Mouse (Mus musculus) midbrain, embryonic 13.5 days (tissue): Measurements from ENCODE around the gene Tmem63b. TPM values are rescaled to one million over a fixed set of nuclear protein-coding genes. Genes with fewer than 3 reads are reported as not detected.

Experiments used
- ATAC-seq: fragments of 200-750 bp; cut with Nextera tagmentation; 2 replicates; pipeline ENCODE4 v1.8.0; 2017; ENCODE audit warnings: mild to moderate bottlenecking, moderate TSS enrichment, moderate library complexity
- H3K27ac ChIP-seq: fragments of 300-500 bp; sonication (generic); 2 replicates; pipeline ENCODE4 v1.5.1; 2015; ENCODE audit warnings: inconsistent platforms, mild to moderate bottlenecking, moderate library complexity
- H3K27me3 ChIP-seq: fragments of 300-500 bp; sonication (generic); 2 replicates; pipeline ENCODE4 v1.6.1; 2015; ENCODE audit warnings: mild to moderate bottlenecking, inconsistent platforms
- H3K36me3 ChIP-seq: fragments of 300-500 bp; sonication (generic); 2 replicates; pipeline ENCODE4 v1.6.1; 2015; ENCODE audit warnings: mild to moderate bottlenecking, inconsistent platforms
- H3K4me1 ChIP-seq: fragments of 300-500 bp; sonication (generic); replicated peaks from 2 replicates; pipeline ENCODE4 v1.6.1; 2015; ENCODE audit warnings: inconsistent platforms
- H3K4me2 ChIP-seq: fragments of 300-500 bp; sonication (generic); replicated peaks from 2 replicates; pipeline ENCODE4 v1.6.1; 2015; ENCODE audit warnings: moderate library complexity, mild to moderate bottlenecking, inconsistent platforms
- H3K4me3 ChIP-seq: fragments of 300-500 bp; sonication (generic); replicated peaks from 2 replicates; pipeline ENCODE4 v1.5.1; 2015; ENCODE audit warnings: mild to moderate bottlenecking, inconsistent platforms
- H3K9ac ChIP-seq: fragments of 300-500 bp; sonication (generic); replicated peaks from 2 replicates; pipeline ENCODE4 v1.6.1; 2015; ENCODE audit warnings: mild to moderate bottlenecking, inconsistent platforms
- H3K9me3 ChIP-seq: fragments of 300-500 bp; sonication (generic); 2 replicates; pipeline ENCODE4 v1.6.1; 2016; ENCODE audit warnings: mild to moderate bottlenecking, inconsistent platforms
- WGBS: fragments of 180-500 bp; shearing (Covaris S2); methylation state at CpG from one replicate; pipeline ENCODE4 v1.1.7; 2015; 5-methylcytosine and 5-hydroxymethylcytosine counted together
- polyA plus RNA-seq: library from polyadenylated mRNA; unstranded; fragments of >200 nt; fragmentation: Nextera tagmentation; extraction: Ambion mirVana; gene quantifications from 2 replicates; pipeline ENCODE4 v1.2.1, GENCODE M21; 2015

Tmem63b gene
- polyA plus RNA-seq, 1 experiment from 2014 or later, result 133 TPM

DNA sequence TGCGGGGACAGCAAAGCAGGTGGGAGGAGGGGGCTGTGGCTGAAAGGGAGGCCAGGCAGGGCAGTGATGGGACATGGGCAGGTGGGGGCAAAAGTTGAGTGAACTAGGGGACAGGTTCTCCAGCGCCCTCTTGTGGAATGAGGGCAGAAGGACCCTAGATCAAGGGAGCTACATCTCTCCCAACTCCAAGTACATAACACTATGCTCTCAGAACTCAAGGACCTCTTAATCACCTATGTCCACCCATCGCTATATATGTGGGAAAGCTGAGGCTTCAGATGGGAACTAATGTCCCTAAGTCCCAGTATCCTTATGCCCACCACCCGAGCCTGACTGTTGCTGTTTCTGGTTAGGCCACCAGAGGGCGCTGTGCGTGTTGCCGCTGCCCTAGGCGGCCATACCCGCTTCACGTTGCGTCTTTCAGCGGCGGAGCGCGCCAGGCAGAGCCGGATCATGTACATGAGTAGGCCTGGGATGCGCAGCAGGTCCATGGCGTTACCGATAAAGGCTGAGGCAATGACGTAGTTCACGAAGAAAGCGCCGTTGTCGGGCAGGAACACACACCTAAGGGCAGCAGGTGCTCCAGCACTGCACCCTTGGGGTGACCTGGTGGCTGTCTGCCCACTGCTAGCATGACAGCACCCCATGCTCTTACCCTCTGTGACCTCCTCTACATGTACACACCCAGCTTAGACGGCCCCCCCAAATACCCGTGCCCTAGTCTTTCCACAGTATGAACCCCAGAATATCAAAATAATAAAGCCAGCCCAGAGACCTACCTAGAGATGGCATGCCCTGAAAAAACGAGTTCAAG lies 23.4 kb downstream of the Tmem63b start:
- ATAC-seq, result peak; percentile 76
- no peaks in the 10 kb centered on the region for H3K9me3 ChIP-seq
- H3K36me3 ChIP-seq, result peaks cover 83% of the 10 kb centered on the region
- no peaks in the 10 kb centered on the region; the same call in 1 of the 2 replicates for H3K4me1 ChIP-seq
- H3K4me3 ChIP-seq, result no peak overlapping the region
- 20% methylated on average over 27 of the region's 27 CpGs for WGBS
- no peaks in the 10 kb centered on the region for H3K27me3 ChIP-seq
- H3K27ac ChIP-seq, result peak overlapping the region; percentile 25; the same call in 1 of the 2 replicates
- 0 out of 2 replicates have a peak overlapping the region, but pooled peaks have one; percentile 4 for H3K9ac ChIP-seq
- H3K4me2 ChIP-seq, result peak overlapping the region; percentile 13; the same call in 1 of the 2 replicates

DNA sequence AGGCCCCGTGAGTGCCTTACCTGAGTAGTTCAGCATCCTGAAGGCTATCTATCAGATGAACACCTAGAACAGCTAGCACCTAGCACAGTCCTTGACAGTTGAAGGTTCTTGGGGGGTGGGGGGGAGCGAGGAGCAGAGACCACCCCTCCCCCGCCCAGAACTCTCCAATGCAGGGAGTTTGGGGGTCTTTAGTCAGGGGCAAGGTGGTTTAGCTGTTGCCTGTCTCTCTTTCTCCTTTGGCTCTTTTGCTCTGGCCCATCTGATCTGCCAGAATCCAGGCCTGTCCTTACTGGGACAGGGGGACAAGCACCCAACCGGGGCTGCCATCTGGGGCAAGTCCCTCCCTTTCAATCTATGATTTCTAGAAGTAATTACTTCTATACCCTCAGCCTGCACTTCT lies 27.5 kb downstream of the Tmem63b start, which contains the start of gene Capn11:
TSS of gene Capn11 (minus strand) at position 101 of the 400 bp plus-strand sequence.
- H3K4me1 ChIP-seq, result no peaks in the 10 kb centered on the region; the same call in 1 of the 2 replicates
- no peak within 1 kb of the TSS for H3K27ac ChIP-seq
- no peaks in the 10 kb centered on the region for H3K9me3 ChIP-seq
- no peak within 1 kb of the TSS for H3K4me2 ChIP-seq
- H3K36me3 ChIP-seq, result peaks cover 42% of the 10 kb centered on the region
- no peak for ATAC-seq
- no peak within 1 kb of the TSS for H3K4me3 ChIP-seq
- H3K27me3 ChIP-seq, result no peaks in the 10 kb centered on the region
- 84% methylated on average over 4 of the region's 4 CpGs for WGBS
- no peak within 1 kb of the TSS for H3K9ac ChIP-seq

DNA sequence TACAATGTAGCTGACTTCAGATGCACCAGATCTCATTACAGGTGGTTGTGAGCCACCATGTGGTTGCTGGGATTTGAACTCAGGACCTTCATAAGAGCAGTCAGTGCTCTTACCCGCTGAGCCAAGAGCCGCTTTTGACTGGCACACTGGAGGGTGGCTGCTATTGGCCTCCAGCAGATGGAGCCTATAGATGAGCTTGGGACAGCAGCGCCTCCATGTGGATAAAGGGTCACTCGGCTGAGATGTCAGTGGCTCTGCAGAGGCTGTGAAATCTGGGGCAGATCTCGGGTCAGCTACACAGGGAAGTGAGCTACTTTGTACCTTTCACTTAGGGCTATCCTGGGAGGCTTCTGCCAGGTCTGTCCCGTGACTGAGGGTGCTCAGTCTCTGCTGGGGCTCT lies 30.9 kb downstream of the Tmem63b start:
- ATAC-seq, result no peak
- peaks cover 12% of the 10 kb centered on the region for H3K36me3 ChIP-seq
- H3K4me1 ChIP-seq, result no peaks in the 10 kb centered on the region
- H3K4me2 ChIP-seq, result no peak overlapping the region
- H3K9ac ChIP-seq, result no peak overlapping the region
- H3K27ac ChIP-seq, result no peak overlapping the region
- H3K9me3 ChIP-seq, result no peaks in the 10 kb centered on the region
- no peak overlapping the region for H3K4me3 ChIP-seq
- WGBS, result 18% methylated on average over 6 of the region's 6 CpGs
- no peaks in the 10 kb centered on the region for H3K27me3 ChIP-seq

DNA sequence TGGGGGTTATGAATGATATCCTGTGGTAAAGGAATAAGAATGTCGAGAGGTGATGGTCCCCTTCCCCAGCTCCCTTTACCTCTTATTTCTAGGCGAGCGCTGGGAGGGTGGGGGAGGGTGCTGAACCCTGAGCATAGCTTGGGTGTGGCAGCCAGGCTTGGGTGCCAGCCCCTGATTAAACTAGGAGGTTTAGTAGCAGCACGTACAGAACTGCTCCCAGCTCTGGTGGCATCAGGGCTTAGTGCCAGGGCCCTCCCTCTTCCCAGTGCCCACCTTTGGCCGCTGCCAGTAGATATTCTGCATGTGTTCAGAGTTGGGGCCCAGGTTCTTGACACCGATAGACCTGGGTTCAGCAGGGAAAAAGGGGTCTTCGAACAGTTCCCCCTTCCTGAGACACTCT lies 33.5 kb downstream of the Tmem63b start:
- no peaks in the 10 kb centered on the region for H3K27me3 ChIP-seq
- no peaks in the 10 kb centered on the region for H3K4me1 ChIP-seq
- H3K9ac ChIP-seq, result no peak overlapping the region
- 69% methylated on average over 7 of the region's 7 CpGs for WGBS
- H3K27ac ChIP-seq, result no peak overlapping the region
- H3K4me2 ChIP-seq, result no peak overlapping the region
- no peaks in the 10 kb centered on the region for H3K9me3 ChIP-seq
- no peak overlapping the region for H3K4me3 ChIP-seq
- H3K36me3 ChIP-seq, result no peaks in the 10 kb centered on the region
- ATAC-seq, result no peak

DNA sequence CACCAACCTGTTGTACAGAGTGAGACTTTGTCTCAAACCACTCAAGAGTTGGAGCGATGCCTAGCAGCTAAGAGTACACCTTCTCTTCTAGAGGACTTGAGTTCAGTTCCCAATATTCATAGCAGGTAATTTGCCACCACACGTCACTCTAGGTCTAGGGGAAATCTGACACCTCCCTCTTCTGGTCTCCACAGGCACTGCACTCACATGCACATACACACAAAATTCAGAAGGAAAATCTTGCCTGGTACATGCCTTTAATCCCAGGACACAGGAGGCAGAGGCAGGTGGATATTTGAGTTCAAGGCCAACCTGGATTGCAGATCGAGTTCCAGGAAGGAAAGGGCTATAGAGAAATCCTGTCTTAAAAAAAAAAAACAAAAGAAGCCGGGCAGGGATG lies 42.5 kb downstream of the Tmem63b start:
- H3K4me2 ChIP-seq, result no peak overlapping the region
- H3K4me3 ChIP-seq, result no peak overlapping the region
- no peaks in the 10 kb centered on the region for H3K36me3 ChIP-seq
- H3K9me3 ChIP-seq, result no peaks in the 10 kb centered on the region
- no peak overlapping the region for H3K9ac ChIP-seq
- 90% methylated on average over 4 of the region's 4 CpGs for WGBS
- no peak overlapping the region for H3K27ac ChIP-seq
- 0 out of 2 replicates have a peak, but pooled peaks cover 2% of the 10 kb centered on the region for H3K4me1 ChIP-seq
- no peak for ATAC-seq
- no peaks in the 10 kb centered on the region for H3K27me3 ChIP-seq

DNA sequence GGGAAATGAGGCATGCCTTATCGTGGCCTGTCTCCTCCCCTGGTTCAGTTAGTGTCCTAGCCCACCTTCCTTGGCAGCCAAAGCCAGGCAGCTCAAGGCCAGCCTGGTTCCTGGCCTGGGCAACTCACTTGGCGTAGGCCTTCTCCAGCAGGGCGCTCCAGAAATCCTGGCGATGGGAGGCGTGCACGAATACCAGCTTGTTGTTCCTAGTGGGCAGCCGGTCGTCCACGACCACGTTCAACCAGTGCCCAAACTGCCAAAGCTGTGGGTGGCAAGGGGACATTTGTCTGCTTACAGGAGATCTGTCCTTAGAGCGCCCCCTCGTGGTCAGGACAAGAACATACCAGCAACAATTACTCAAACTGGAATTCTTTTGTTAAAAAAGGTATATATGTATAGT lies 44.0 kb downstream of the Tmem63b start:
- H3K27me3 ChIP-seq, result no peaks in the 10 kb centered on the region
- H3K4me3 ChIP-seq, result no peak overlapping the region
- H3K9ac ChIP-seq, result no peak overlapping the region
- no peak overlapping the region for H3K4me2 ChIP-seq
- peak; percentile 63 for ATAC-seq
- H3K9me3 ChIP-seq, result no peaks in the 10 kb centered on the region
- no peak overlapping the region for H3K27ac ChIP-seq
- no peaks in the 10 kb centered on the region for H3K36me3 ChIP-seq
- H3K4me1 ChIP-seq, result 0 out of 2 replicates have a peak, but pooled peaks cover 2% of the 10 kb centered on the region
- 20% methylated on average over 12 of the region's 12 CpGs for WGBS

DNA sequence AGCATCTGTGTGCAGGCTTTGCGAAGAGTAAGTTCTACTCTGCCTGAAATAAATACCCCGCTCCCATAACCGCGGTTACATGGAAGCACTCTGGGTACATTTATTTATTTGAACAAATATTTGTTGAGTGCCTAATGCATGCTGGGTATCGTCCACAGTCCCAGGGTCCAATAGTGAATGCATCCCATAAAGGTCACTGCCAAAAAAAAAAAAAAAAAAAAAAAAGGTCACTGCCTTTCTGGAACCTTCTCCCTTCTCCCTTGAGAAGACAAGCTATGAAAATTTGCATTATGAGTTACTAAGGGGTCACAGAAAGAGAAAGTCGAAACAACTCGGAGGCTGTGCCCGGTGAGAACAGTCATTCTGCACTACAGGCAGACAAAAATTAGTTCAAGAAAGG lies 44.7 kb downstream of the Tmem63b start:
- Histone ChIP-seq H3K4me1 (0 out of 2 replicates have a peak, but pooled peaks cover 2% of the 10 kb centered on the region), H3K4me3 (no peak overlapping the region), H3K27ac (no peak overlapping the region), H3K4me2 (no peak overlapping the region), H3K27me3 (no peaks in the 10 kb centered on the region), H3K9me3 (no peaks in the 10 kb centered on the region), H3K36me3 (no peaks in the 10 kb centered on the region), H3K9ac (no peak overlapping the region)
- no peak for ATAC-seq
- 91% methylated on average over 8 of the region's 8 CpGs for WGBS

DNA sequence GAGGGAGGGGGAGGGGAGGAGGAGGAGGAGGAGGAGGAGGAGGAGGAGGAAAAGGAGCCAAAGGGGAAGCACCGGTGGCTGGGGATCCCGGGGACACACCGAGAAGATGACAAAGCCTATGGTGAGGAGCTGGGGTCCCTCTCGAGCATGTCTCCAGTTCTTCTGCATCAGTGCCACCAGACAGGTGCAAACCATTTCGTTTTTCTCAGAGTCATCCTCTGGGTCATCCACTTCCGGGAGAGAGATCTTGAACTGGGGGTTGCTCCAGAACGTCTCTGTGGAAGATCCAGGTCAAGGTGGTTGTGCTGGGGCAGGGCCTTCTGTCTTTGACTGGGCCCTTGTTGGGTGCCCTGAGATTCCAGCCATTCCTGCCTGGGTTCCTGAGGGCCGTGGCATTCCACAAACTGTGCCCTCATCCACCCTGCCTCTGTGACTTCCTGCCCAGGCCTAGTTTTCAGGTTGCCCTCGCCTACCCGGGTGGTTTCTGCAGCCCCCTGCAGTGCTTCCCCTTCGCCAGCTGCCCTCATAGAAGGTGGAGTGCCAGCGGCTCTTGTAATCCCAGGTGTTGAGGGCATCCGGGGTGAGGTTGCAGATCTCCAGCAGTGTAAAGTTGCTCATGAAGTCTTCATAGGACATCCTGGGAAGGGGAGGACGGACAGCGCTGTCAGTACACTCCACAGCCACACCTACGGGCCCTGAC lies 48.0 kb downstream of the Tmem63b start:
- no peak for ATAC-seq
- Histone ChIP-seq H3K4me1 (0 out of 2 replicates have a peak, but pooled peaks cover 2% of the 10 kb centered on the region), H3K9ac (no peak overlapping the region), H3K27me3 (no peaks in the 10 kb centered on the region), H3K4me3 (no peak overlapping the region), H3K36me3 (no peaks in the 10 kb centered on the region), H3K9me3 (no peaks in the 10 kb centered on the region), H3K4me2 (no peak overlapping the region), H3K27ac (no peak overlapping the region)
- 81% methylated on average over 16 of the region's 16 CpGs for WGBS

DNA sequence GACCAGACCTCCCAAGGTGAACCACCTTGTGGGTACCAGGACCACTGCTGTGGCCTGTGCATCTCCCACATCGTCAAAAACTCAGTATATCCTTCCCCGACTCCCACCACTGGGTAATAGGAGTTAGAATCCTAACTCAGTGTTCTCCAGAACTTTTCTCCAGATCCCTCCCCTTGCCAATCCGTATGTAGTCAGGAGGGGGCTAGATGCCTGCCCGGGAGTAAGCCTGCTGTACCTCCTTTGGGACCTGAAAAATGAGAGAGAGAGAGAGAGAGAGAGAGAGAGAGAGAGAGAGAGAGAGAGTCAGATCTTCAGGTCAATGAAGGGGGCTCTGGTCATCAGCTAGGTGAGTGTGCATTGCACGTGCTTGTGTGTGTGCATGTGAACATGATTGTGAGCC lies 52.7 kb downstream of the Tmem63b start:
- H3K4me2 ChIP-seq, result no peak overlapping the region
- H3K27ac ChIP-seq, result no peak overlapping the region
- no peak for ATAC-seq
- H3K9me3 ChIP-seq, result no peaks in the 10 kb centered on the region
- H3K27me3 ChIP-seq, result 0 out of 2 replicates have a peak, but pooled peaks cover 5% of the 10 kb centered on the region
- H3K4me1 ChIP-seq, result peaks cover 12% of the 10 kb centered on the region
- H3K36me3 ChIP-seq, result no peaks in the 10 kb centered on the region
- 73% methylated on average over 5 of the region's 5 CpGs for WGBS
- no peak overlapping the region for H3K9ac ChIP-seq
- H3K4me3 ChIP-seq, result no peak overlapping the region

DNA sequence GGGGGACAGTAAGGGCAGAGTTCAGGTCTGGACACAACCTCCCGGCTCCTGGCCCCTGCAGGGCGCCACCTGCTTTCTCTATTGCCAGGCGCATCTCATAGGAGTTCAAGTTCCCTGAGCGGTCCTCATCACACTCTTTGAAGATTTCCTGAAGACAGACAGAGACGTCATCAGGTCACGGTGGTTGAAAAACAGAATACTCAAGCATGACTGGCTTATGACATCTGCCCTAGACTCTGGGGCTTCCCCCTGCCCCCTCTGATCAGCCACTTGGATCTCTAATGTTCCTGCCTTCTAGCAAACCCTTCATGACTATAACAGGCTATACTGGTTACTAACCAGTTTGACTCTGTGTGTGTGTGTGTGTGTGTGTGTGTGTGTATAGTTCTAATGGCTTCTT lies 54.8 kb downstream of the Tmem63b start:
- no peaks in the 10 kb centered on the region for H3K36me3 ChIP-seq
- H3K9ac ChIP-seq, result no peak overlapping the region
- 77% methylated on average over 6 of the region's 6 CpGs for WGBS
- H3K27ac ChIP-seq, result no peak overlapping the region
- ATAC-seq, result no peak
- no peak overlapping the region for H3K4me2 ChIP-seq
- no peaks in the 10 kb centered on the region for H3K9me3 ChIP-seq
- 0 out of 2 replicates have a peak, but pooled peaks cover 5% of the 10 kb centered on the region for H3K27me3 ChIP-seq
- no peak overlapping the region for H3K4me3 ChIP-seq
- H3K4me1 ChIP-seq, result peaks cover 12% of the 10 kb centered on the region

DNA sequence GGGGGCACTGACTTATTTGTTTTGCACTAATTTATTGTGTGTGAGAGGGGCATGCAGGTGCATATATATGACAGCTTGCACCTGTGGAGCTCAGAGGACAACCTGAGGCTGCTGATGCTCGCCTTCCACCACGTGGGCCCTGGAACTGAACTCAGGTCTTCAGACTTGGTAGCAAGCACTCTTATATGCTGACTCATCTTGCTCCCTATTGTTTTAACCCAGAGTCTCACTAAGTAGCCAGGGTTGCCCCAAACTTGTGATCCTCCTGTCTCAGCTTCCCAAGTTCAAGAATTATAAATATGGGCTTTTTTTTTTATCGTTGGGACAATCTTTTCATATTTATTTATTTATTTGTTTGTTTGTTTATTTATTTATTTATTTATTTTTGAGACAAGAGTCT lies 55.7 kb downstream of the Tmem63b start:
- peak overlapping the region; percentile 42 for H3K4me3 ChIP-seq
- no peak overlapping the region for H3K27ac ChIP-seq
- H3K4me2 ChIP-seq, result peak overlapping the region; percentile 64
- H3K9ac ChIP-seq, result peak overlapping the region; percentile 59; the same call in 1 of the 2 replicates
- peaks cover 15% of the 10 kb centered on the region for H3K4me1 ChIP-seq
- 0 out of 2 replicates have a peak, but pooled peaks cover 5% of the 10 kb centered on the region for H3K27me3 ChIP-seq
- H3K36me3 ChIP-seq, result no peaks in the 10 kb centered on the region
- ATAC-seq, result no peak; the same call in 1 of the 2 replicates
- H3K9me3 ChIP-seq, result no peaks in the 10 kb centered on the region
- 62% methylated on average over 3 of the region's 3 CpGs for WGBS
